Mouse (Mus musculus) E14TG2a.4 (cell line): ENCODE data around the gene Ttc28.

ENCODE experiments used
- CTCF ChIP-seq: conservative IDR thresholded peaks from 2 replicates; pipeline ENCODE4 v1.5.1; 2014; ENCODE audit warnings: low read length
- POU5F1 ChIP-seq: IDR thresholded peaks from 2 replicates; pipeline ENCODE4 v1.6.1; 2014; ENCODE audit warnings: low read length, borderline replicate concordance

GRCm38 (mm10) chr5:111228302-111229040 is 348.9 kb downstream of the Ttc28 start:
- TF ChIP-seq CTCF (no peak), POU5F1 (no peak)
